Mouse (Mus musculus) neural tube, embryonic 12.5 days (tissue): ENCODE measurements at regions not wholly inside any gene's neighbourhood (a gene's known extent, or its start where the extent isn't known, plus 50 kb on each side); places are given as distances from the start of the nearest gene placed in this dataset.
"Not testable (repeated sequence)": the region's sequence is repeated elsewhere in the genome, so short reads cannot be mapped to it uniquely, and the experiment has no call there.

Source experiments
- ATAC-seq: fragments of 200-750 bp; cut with Nextera tagmentation; 2 replicates; pipeline ENCODE4 v1.8.0; 2017; ENCODE audit warnings: low read depth, mild to moderate bottlenecking, moderate TSS enrichment, moderate library complexity; ENCODE audit not compliant: low FRiP score
- H3K27ac ChIP-seq: fragments of 300-500 bp; sonication (generic); 2 replicates; pipeline ENCODE4 v1.5.1; 2016
- H3K27me3 ChIP-seq: fragments of 300-500 bp; sonication (generic); replicated peaks from 2 replicates; pipeline ENCODE4 v1.6.1; 2016; ENCODE audit warnings: mild to moderate bottlenecking
- H3K36me3 ChIP-seq: fragments of 300-500 bp; sonication (generic); 2 replicates; pipeline ENCODE4 v1.6.1; 2016; ENCODE audit warnings: mild to moderate bottlenecking
- H3K4me1 ChIP-seq: fragments of 300-500 bp; sonication (generic); 2 replicates; pipeline ENCODE4 v1.6.1; 2016
- H3K4me2 ChIP-seq: fragments of 300-500 bp; sonication (generic); replicated peaks from 2 replicates; pipeline ENCODE4 v1.6.1; 2016; ENCODE audit warnings: mild to moderate bottlenecking
- H3K4me3 ChIP-seq: fragments of 300-500 bp; sonication (generic); 2 replicates; pipeline ENCODE4 v1.5.1; 2016
- H3K9ac ChIP-seq: fragments of 300-500 bp; sonication (generic); 2 replicates; pipeline ENCODE4 v1.6.1; 2016; ENCODE audit warnings: mild to moderate bottlenecking
- H3K9me3 ChIP-seq: fragments of 300-500 bp; sonication (generic); 2 replicates; pipeline ENCODE4 v1.6.1; 2016; ENCODE audit warnings: mild to moderate bottlenecking
- WGBS: fragments of 180-500 bp; shearing (Covaris S2); methylation state at CpG from one replicate; pipeline ENCODE4 v1.1.7; 2016; 5-methylcytosine and 5-hydroxymethylcytosine counted together

- H3K36me3 ChIP-seq, H3K4me1 ChIP-seq, H3K27ac ChIP-seq, H3K9ac ChIP-seq, H3K4me2 ChIP-seq, H3K4me3 ChIP-seq, ATAC-seq, H3K9me3 ChIP-seq, H3K27me3 ChIP-seq: not testable (repeated sequence)
- WGBS = 90% methylated on average over 3 of the region's 3 CpGs
These were observed 306.7 kb upstream of the Ell2 start for GRCm38 (mm10) chr13:75399846-75400245.

GRCm38 (mm10) chr13:75420726-75421125 lies 285.8 kb upstream of the Ell2 start:
- H3K4me2 ChIP-seq = no peak overlapping the region
- no peak overlapping the region for H3K27ac ChIP-seq
- H3K9ac ChIP-seq = no peak overlapping the region
- no peak overlapping the region for H3K4me3 ChIP-seq
- H3K4me1 ChIP-seq = no peaks in the 10 kb centered on the region
- WGBS = 80% methylated on average over 2 of the region's 2 CpGs
- ATAC-seq = no peak
- no peaks in the 10 kb centered on the region for H3K36me3 ChIP-seq
- no peaks in the 10 kb centered on the region for H3K27me3 ChIP-seq
- no peaks in the 10 kb centered on the region for H3K9me3 ChIP-seq

- H3K36me3 ChIP-seq = no peaks in the 10 kb centered on the region
- H3K27ac ChIP-seq = no peak overlapping the region
- no peak overlapping the region for H3K4me2 ChIP-seq
- H3K4me1 ChIP-seq = no peaks in the 10 kb centered on the region
- no peaks in the 10 kb centered on the region for H3K27me3 ChIP-seq
- 66% methylated on average over 3 of the region's 3 CpGs for WGBS
- H3K9ac ChIP-seq = no peak overlapping the region
- no peak for ATAC-seq
- H3K4me3 ChIP-seq = no peak overlapping the region
- no peaks in the 10 kb centered on the region for H3K9me3 ChIP-seq
These were observed 279.6 kb upstream of the Ell2 start for GRCm38 (mm10) chr13:75426971-75427370.

GRCm38 (mm10) chr13:75439170-75439569 lies 267.4 kb upstream of the Ell2 start:
- no peak overlapping the region for H3K4me3 ChIP-seq
- WGBS = 66% methylated on average over 2 of the region's 2 CpGs

GRCm38 (mm10) chr13:75440051-75440450 lies 266.5 kb upstream of the Ell2 start:
- Histone ChIP-seq H3K36me3 (no peaks in the 10 kb centered on the region), H3K27me3 (no peaks in the 10 kb centered on the region), H3K4me1 (no peaks in the 10 kb centered on the region), H3K27ac (no peak overlapping the region), H3K9me3 (no peaks in the 10 kb centered on the region), H3K4me3 (no peak overlapping the region), H3K9ac (no peak overlapping the region), H3K4me2 (no peak overlapping the region)
- whole genome bisulfite sequencing = 96% methylated on average over 6 of the region's 6 CpGs
- no peak for ATAC-seq

More at GRCm38 (mm10) chr13:75439170-75439569, 267.4 kb upstream of the Ell2 start:
- H3K27me3 ChIP-seq = no peaks in the 10 kb centered on the region
- H3K36me3 ChIP-seq = no peaks in the 10 kb centered on the region
- no peaks in the 10 kb centered on the region for H3K4me1 ChIP-seq
- H3K9ac ChIP-seq = no peak overlapping the region
- H3K9me3 ChIP-seq = no peaks in the 10 kb centered on the region
- ATAC-seq = no peak
- H3K4me2 ChIP-seq = no peak overlapping the region
- no peak overlapping the region for H3K27ac ChIP-seq

GRCm38 (mm10) chr13:75460335-75460878 lies 246.2 kb upstream of the Ell2 start:
- Histone ChIP-seq H3K36me3 (no peaks in the 10 kb centered on the region), H3K4me3 (no peak overlapping the region), H3K4me1 (no peaks in the 10 kb centered on the region), H3K9me3 (no peaks in the 10 kb centered on the region), H3K4me2 (no peak overlapping the region), H3K27ac (no peak overlapping the region), H3K9ac (no peak overlapping the region), H3K27me3 (no peaks in the 10 kb centered on the region)
- 59% methylated on average over 1 of the region's 1 CpGs for WGBS
- no peak for ATAC-seq

GRCm38 (mm10) chr13:75461273-75461672 lies 245.3 kb upstream of the Ell2 start:
- no peak for ATAC-seq
- H3K4me3 ChIP-seq = no peak overlapping the region
- no peak overlapping the region for H3K4me2 ChIP-seq
- no peaks in the 10 kb centered on the region for H3K9me3 ChIP-seq
- H3K9ac ChIP-seq = no peak overlapping the region
- H3K27me3 ChIP-seq = no peaks in the 10 kb centered on the region
- 76% methylated on average over 2 of the region's 2 CpGs for WGBS
- no peak overlapping the region for H3K27ac ChIP-seq
- no peaks in the 10 kb centered on the region for H3K4me1 ChIP-seq
- no peaks in the 10 kb centered on the region for H3K36me3 ChIP-seq

GRCm38 (mm10) chr13:75467225-75467624 lies 239.3 kb upstream of the Ell2 start:
- no peak overlapping the region for H3K4me2 ChIP-seq
- no peak overlapping the region for H3K4me3 ChIP-seq
- no peaks in the 10 kb centered on the region for H3K9me3 ChIP-seq
- ATAC-seq = no peak
- 97% methylated on average over 2 of the region's 2 CpGs for WGBS
- H3K9ac ChIP-seq = no peak overlapping the region
- no peak overlapping the region for H3K27ac ChIP-seq
- no peaks in the 10 kb centered on the region for H3K36me3 ChIP-seq
- H3K4me1 ChIP-seq = no peaks in the 10 kb centered on the region
- H3K27me3 ChIP-seq = no peaks in the 10 kb centered on the region

GRCm38 (mm10) chr13:75475828-75476597 lies 230.5 kb upstream of the Ell2 start:
- H3K27me3 ChIP-seq = no peaks in the 10 kb centered on the region
- no peaks in the 10 kb centered on the region for H3K9me3 ChIP-seq
- no peak overlapping the region for H3K4me3 ChIP-seq
- no peak overlapping the region for H3K27ac ChIP-seq
- WGBS = 81% methylated on average over 1 of the region's 1 CpGs
- H3K36me3 ChIP-seq = no peaks in the 10 kb centered on the region
- no peaks in the 10 kb centered on the region for H3K4me1 ChIP-seq
- no peak overlapping the region for H3K4me2 ChIP-seq
- ATAC-seq = no peak
- H3K9ac ChIP-seq = no peak overlapping the region

GRCm38 (mm10) chr13:75483157-75483915 lies 223.2 kb upstream of the Ell2 start:
- WGBS = 85% methylated on average over 7 of the region's 7 CpGs
- not testable (repeated sequence) for H3K9ac ChIP-seq, H3K4me1 ChIP-seq, H3K4me3 ChIP-seq, H3K27me3 ChIP-seq, H3K4me2 ChIP-seq, ATAC-seq, H3K9me3 ChIP-seq, H3K36me3 ChIP-seq, H3K27ac ChIP-seq

- H3K36me3 ChIP-seq, ATAC-seq, H3K4me1 ChIP-seq, H3K9ac ChIP-seq, H3K27ac ChIP-seq, H3K4me3 ChIP-seq, H3K27me3 ChIP-seq, H3K9me3 ChIP-seq, H3K4me2 ChIP-seq: not testable (repeated sequence)
- 90% methylated on average over 2 of the region's 2 CpGs for WGBS
These were observed 222.3 kb upstream of the Ell2 start for GRCm38 (mm10) chr13:75484252-75484651.

- Histone ChIP-seq H3K27ac (no peak overlapping the region), H3K9ac (no peak overlapping the region), H3K9me3 (no peaks in the 10 kb centered on the region), H3K4me3 (no peak overlapping the region), H3K4me2 (no peak overlapping the region), H3K36me3 (no peaks in the 10 kb centered on the region), H3K27me3 (no peaks in the 10 kb centered on the region), H3K4me1 (no peaks in the 10 kb centered on the region)
- 77% methylated on average over 3 of the region's 3 CpGs for WGBS
- ATAC-seq = no peak
These were observed 205.0 kb upstream of the Ell2 start for GRCm38 (mm10) chr13:75501530-75501929.
